Mouse (Mus musculus): Measurements from ENCODE around the gene Wdr89. TPM values are rescaled to one million over a fixed set of nuclear protein-coding genes. Genes with fewer than 3 reads are reported as not detected.

The Wdr89 gene
- polyA plus RNA-seq, 1 experiment = 25.9 TPM

DNA sequence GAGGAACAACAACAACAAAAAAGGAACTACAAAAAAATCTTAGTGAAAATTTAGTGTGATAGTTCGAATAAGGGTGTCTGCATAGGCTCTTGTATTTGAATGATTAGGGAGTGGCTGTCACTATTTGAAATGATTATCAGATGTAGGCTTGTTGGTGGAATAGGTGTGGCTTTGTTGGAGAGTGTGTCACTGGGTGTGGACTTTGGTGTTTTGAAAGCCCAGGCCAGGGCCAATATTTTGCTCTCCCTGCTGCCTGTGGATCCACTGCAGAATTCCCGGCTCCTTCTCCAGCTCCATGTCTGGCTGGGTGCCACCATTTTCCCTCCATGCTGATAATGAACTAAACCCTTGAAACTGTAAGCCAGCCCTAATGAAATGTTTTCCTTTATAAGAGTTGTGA lies 40.2 kb upstream of the Wdr89 start:
- H3K27me3 ChIP-seq (ENCODE audit: control insufficient read depth, insufficient read depth, insufficient read length) = no peaks in the 10 kb centered on the region
- H3K4me2 ChIP-seq (ENCODE audit: low read depth) = no peak overlapping the region
- no peak for TF ChIP-seq SRF (IDR thresholded peaks at IDR 0.05; ENCODE audit: control insufficient read depth, insufficient read length, low read depth)
- TF ChIP-seq POLR2AphosphoS2 (IDR thresholded peaks at IDR 0.05; ENCODE audit: insufficient read length, low read depth) = no peak
- no peak for TF ChIP-seq TCF3 (IDR thresholded peaks at IDR 0.05; ENCODE audit: insufficient read length, low read depth)
- TF ChIP-seq TCF12 (IDR thresholded peaks at IDR 0.05; ENCODE audit: insufficient read depth, poor library complexity, severe bottlenecking) = no peak
- no peak for TF ChIP-seq USF1 (IDR thresholded peaks at IDR 0.05; ENCODE audit: low read depth)
- no peak for TF ChIP-seq MAX (IDR thresholded peaks at IDR 0.05; ENCODE audit: low read depth)
- no peak for TF ChIP-seq MYOD1 (IDR thresholded peaks at IDR 0.05; ENCODE audit: control insufficient read depth in 1 of 3, insufficient read length in 2 of 3, low read depth in 2 of 3)
- no peak for TF ChIP-seq MYOG (IDR thresholded peaks at IDR 0.05; ENCODE audit: control insufficient read depth in 1 of 3, insufficient read depth in 1 of 3, insufficient read length in 2 of 3, low read depth in 2 of 3)
- TF ChIP-seq POLR2A (IDR thresholded peaks at IDR 0.05; ENCODE audit: insufficient read length, low read depth) = no peak
- no peak overlapping the region for H3ac ChIP-seq (ENCODE audit: control insufficient read depth, insufficient read length)
- H3K4me3 ChIP-seq = no peak overlapping the region
- H3K79me2 ChIP-seq (ENCODE audit: control insufficient read depth, insufficient read depth) = no peaks in the 10 kb centered on the region
- H3K36me3 ChIP-seq (ENCODE audit: control insufficient read depth, insufficient read depth) = no peaks in the 10 kb centered on the region

DNA sequence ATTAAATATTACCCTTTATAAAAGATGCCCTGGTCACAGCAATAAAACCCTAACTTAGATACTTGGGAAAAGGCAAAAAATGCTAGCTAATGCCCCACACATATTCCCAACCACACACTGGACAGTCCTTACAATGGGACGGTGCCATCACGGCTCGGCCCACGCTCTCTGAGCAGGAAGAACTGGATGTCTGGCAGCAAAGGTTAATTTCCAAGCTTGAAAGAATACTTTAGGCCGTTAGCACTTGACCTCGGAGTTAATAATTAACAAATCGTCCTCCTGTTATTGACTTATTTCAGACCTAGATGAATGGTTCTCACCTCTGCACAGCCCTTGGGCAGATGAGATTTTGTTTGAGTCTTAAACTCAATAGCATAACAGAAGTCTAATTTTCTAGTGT lies 37.3 kb upstream of the Wdr89 start:
- Histone ChIP-seq H3K4me2 (ENCODE audit: low read depth) (no peak overlapping the region), H3K79me2 (ENCODE audit: control insufficient read depth, insufficient read depth) (no peaks in the 10 kb centered on the region), H3K4me3 (no peak overlapping the region), H3ac (ENCODE audit: control insufficient read depth, insufficient read length) (no peak overlapping the region), H3K36me3 (ENCODE audit: control insufficient read depth, insufficient read depth) (no peaks in the 10 kb centered on the region), H3K27me3 (ENCODE audit: control insufficient read depth, insufficient read depth, insufficient read length) (no peaks in the 10 kb centered on the region)
- TF ChIP-seq SRF (IDR thresholded peaks at IDR 0.05; ENCODE audit: control insufficient read depth, insufficient read length, low read depth) (no peak), MYOG (IDR thresholded peaks at IDR 0.05; ENCODE audit: control insufficient read depth in 1 of 3, insufficient read depth in 1 of 3, insufficient read length in 2 of 3, low read depth in 2 of 3) (no peak)

DNA sequence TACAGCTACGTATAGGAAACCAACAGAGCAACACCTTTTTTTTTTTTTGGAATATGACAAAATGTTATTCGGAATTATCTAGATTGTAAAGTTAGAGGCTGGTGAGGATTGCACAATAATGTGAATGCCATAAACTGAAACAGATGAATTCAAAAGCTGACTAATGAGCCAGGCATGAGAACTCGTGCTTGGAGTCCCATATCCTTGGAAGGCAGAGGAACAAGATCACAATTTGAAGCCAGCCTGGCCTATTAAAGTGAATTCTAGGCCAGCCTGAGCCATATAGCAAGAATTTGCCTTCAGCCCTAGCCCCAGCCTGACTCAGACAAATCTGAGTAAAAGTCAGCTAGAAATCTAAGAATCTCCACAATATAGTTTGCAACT lies 33.4 kb upstream of the Wdr89 start:
- peak overlapping the region; percentile 95 for H3K4me2 ChIP-seq (ENCODE audit: low read depth)
- peak; percentile 99 for TF ChIP-seq CEBPB (IDR thresholded peaks at IDR 0.05; ENCODE audit: insufficient read depth, poor library complexity, severe bottlenecking)
- TF ChIP-seq TCF12 (IDR thresholded peaks at IDR 0.05; ENCODE audit: insufficient read depth, poor library complexity, severe bottlenecking) = no peak

DNA sequence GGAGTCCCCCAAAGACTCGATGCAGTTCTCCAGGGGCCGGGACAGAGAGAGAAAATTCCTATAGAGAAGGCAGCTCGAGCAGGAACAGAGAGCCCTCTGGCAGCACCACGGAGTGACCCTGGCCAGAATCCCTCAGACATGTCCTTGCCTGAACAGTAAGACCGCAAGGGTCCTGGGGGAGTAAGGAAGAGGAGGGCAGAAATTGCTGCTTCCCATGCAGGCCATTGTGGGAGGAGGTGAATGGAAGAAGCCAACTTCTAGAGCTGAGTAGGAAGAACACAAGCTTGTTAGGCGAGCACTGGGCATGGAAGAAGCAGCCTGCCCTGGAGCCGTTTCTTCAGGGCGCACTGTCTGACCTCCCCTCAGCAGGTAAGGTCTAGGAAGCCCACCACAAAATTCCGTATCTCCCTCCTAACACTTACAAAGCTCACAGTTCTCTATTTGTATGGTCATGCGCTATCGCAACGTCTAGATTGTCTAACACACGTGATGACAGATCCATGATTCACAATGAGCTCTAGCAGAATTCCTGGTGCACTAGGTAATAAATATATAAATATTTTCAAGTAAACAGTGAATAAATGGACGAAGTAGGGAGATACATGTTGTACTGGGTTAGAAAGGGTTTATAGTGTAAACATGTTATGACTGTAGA lies 32.9 kb upstream of the Wdr89 start:
- no peaks in the 10 kb centered on the region for H3K36me3 ChIP-seq (ENCODE audit: control insufficient read depth, insufficient read depth)
- H3K79me2 ChIP-seq (ENCODE audit: control insufficient read depth, insufficient read depth) = no peaks in the 10 kb centered on the region
- TF ChIP-seq USF1 (IDR thresholded peaks at IDR 0.05; ENCODE audit: low read depth) = peak; percentile 75
- TF ChIP-seq REST (IDR thresholded peaks at IDR 0.05; ENCODE audit: insufficient read depth, insufficient read length) = no peak
- TF ChIP-seq MAX (IDR thresholded peaks at IDR 0.05; ENCODE audit: low read depth) = no peak
- no peak for TF ChIP-seq CEBPB (IDR thresholded peaks at IDR 0.05; ENCODE audit: insufficient read depth, poor library complexity, severe bottlenecking)
- no peak for TF ChIP-seq MYOD1 (IDR thresholded peaks at IDR 0.05; ENCODE audit: control insufficient read depth in 1 of 3, insufficient read length in 2 of 3, low read depth in 2 of 3)
- no peak for TF ChIP-seq SRF (IDR thresholded peaks at IDR 0.05; ENCODE audit: control insufficient read depth, insufficient read length, low read depth)
- no peak for TF ChIP-seq TCF3 (IDR thresholded peaks at IDR 0.05; ENCODE audit: insufficient read length, low read depth)
- no peak for TF ChIP-seq POLR2AphosphoS2 (IDR thresholded peaks at IDR 0.05; ENCODE audit: insufficient read length, low read depth)
- no peak overlapping the region for H3ac ChIP-seq (ENCODE audit: control insufficient read depth, insufficient read length)
- H3K4me3 ChIP-seq = peak overlapping the region; percentile 18
- no peaks in the 10 kb centered on the region for H3K27me3 ChIP-seq (ENCODE audit: control insufficient read depth, insufficient read depth, insufficient read length)
- H3K4me2 ChIP-seq (ENCODE audit: low read depth) = peak overlapping the region; percentile 95

More for the DNA sequence above, 33.4 kb upstream of the Wdr89 start:
- Histone ChIP-seq H3K36me3 (ENCODE audit: control insufficient read depth, insufficient read depth) (no peaks in the 10 kb centered on the region), H3K4me3 (peak overlapping the region; percentile 18), H3ac (ENCODE audit: control insufficient read depth, insufficient read length) (no peak overlapping the region), H3K27me3 (ENCODE audit: control insufficient read depth, insufficient read depth, insufficient read length) (no peaks in the 10 kb centered on the region), H3K79me2 (ENCODE audit: control insufficient read depth, insufficient read depth) (no peaks in the 10 kb centered on the region)

DNA sequence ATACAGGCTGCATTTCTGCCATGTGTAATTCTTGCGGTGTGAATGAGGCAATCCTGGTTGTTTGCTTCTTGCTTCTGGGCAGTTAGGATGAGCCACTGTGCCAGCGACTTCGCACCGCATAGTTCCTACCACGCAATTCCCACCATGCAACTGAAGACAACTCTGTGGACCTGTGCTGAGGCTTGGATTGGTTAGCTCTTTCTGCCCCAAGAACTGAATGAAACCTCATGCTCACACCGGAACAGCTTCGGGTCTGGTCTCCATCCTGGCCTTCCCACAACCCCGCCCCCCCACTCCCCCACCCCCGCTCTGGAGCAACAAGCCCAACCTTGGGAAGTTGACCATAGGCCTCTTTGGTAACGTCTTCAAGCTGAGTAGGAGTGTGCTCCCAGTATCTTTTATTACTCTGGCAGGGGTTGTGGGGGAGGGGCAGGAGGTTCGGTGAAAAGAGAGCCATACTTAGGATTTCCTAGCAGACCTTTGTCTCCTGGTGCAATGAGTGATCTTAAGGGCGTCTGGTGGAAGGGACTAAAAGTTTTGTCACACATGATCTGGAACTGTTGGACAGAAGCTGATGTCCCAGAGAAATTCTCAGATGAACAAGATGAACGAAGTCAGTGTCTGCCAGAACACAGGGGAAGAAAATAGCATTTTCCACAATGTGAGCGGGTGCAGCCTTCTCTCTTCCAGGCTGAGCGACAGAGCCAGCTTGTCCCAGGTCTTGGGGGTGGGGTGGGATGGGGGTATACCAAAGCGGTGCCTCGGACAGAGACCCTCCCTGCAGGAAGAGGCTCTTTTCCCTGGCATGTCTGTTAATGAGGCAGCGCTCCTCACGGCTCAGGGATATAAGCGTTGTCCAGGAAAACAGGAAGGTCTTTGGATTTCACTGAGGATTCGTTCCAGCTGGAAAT lies 32.1 kb upstream of the Wdr89 start:
- H3K79me2 ChIP-seq (ENCODE audit: control insufficient read depth, insufficient read depth) = no peaks in the 10 kb centered on the region
- no peaks in the 10 kb centered on the region for H3K27me3 ChIP-seq (ENCODE audit: control insufficient read depth, insufficient read depth, insufficient read length)
- peak overlapping the region; percentile 18 for H3K4me3 ChIP-seq

More for the DNA sequence above, 32.1 kb upstream of the Wdr89 start:
- H3K36me3 ChIP-seq (ENCODE audit: control insufficient read depth, insufficient read depth) = no peaks in the 10 kb centered on the region
- TF ChIP-seq TCF3 (IDR thresholded peaks at IDR 0.05; ENCODE audit: insufficient read length, low read depth) (no peak), POLR2AphosphoS2 (IDR thresholded peaks at IDR 0.05; ENCODE audit: insufficient read length, low read depth) (no peak), POLR2A (IDR thresholded peaks at IDR 0.05; ENCODE audit: insufficient read length, low read depth) (no peak), CEBPB (IDR thresholded peaks at IDR 0.05; ENCODE audit: insufficient read depth, poor library complexity, severe bottlenecking) (no peak), MYOG (IDR thresholded peaks at IDR 0.05; ENCODE audit: control insufficient read depth in 1 of 3, insufficient read depth in 1 of 3, insufficient read length in 2 of 3, low read depth in 2 of 3) (no peak), MYOD1 (IDR thresholded peaks at IDR 0.05; ENCODE audit: control insufficient read depth in 1 of 3, insufficient read length in 2 of 3, low read depth in 2 of 3) (no peak), USF1 (IDR thresholded peaks at IDR 0.05; ENCODE audit: low read depth) (no peak), E2F4 (IDR thresholded peaks at IDR 0.05; ENCODE audit: insufficient read depth) (no peak), TCF12 (IDR thresholded peaks at IDR 0.05; ENCODE audit: insufficient read depth, poor library complexity, severe bottlenecking) (no peak), MAX (IDR thresholded peaks at IDR 0.05; ENCODE audit: low read depth) (no peak), REST (IDR thresholded peaks at IDR 0.05; ENCODE audit: insufficient read depth, insufficient read length) (no peak), SRF (IDR thresholded peaks at IDR 0.05; ENCODE audit: control insufficient read depth, insufficient read length, low read depth) (no peak)
- H3K4me2 ChIP-seq (ENCODE audit: low read depth) = peak overlapping the region; percentile 95
- no peak overlapping the region for H3ac ChIP-seq (ENCODE audit: control insufficient read depth, insufficient read length)

All from myocyte (in vitro differentiated cells).